Mouse (Mus musculus): ENCODE data around the gene Gm5155. TPM values are rescaled to one million over a fixed set of nuclear protein-coding genes. Genes with fewer than 3 reads are reported as not detected.
"Not testable (repeated sequence)": the region's sequence is repeated elsewhere in the genome, so short reads cannot be mapped to it uniquely, and the experiment has no call there.

Gene Gm5155
- polyA plus RNA-seq (2015; fragmentation: Nextera tagmentation; extraction: Ambion mirVana), result not detected in 2 replicates

DNA sequence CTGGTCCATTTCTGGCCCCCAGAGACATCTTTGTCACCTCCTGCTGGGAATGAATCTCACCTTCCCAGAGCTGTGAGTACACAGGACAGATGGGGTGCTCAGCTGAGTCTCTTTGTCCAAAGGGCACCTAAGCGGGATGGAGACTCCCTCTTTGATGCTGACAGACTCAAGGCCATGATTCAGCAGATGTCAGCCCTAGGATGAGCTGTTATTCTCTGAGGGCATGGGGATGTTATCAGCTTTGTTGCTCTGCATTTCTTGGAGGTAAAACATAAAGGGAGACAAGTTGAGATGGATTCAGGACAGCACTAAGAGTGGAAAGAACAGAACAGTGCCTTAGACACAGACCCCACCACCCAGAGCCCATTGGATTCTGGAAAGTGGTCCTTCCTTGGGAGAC lies at the start of gene Gm5155:
TSS of gene Gm5155 (plus strand) at position 301 of the 400 bp plus-strand sequence.
- H3K4me2 ChIP-seq, result no peak within 1 kb of the TSS
- H3K36me3 ChIP-seq (ENCODE audit: poor library complexity, severe bottlenecking), result no peaks in the 10 kb centered on the region
- H3K9ac ChIP-seq, result no peak within 1 kb of the TSS
- no peak within 1 kb of the TSS for H3K27ac ChIP-seq
- WGBS, result 69% methylated on average over 1 of the region's 1 CpGs
- no peak within 1 kb of the TSS for H3K4me3 ChIP-seq
- no peaks in the 10 kb centered on the region for H3K27me3 ChIP-seq
- peaks cover 48% of the 10 kb centered on the region for H3K9me3 ChIP-seq (replicated peaks)
- ATAC-seq, result no peak
- no peaks in the 10 kb centered on the region for H3K4me1 ChIP-seq

DNA sequence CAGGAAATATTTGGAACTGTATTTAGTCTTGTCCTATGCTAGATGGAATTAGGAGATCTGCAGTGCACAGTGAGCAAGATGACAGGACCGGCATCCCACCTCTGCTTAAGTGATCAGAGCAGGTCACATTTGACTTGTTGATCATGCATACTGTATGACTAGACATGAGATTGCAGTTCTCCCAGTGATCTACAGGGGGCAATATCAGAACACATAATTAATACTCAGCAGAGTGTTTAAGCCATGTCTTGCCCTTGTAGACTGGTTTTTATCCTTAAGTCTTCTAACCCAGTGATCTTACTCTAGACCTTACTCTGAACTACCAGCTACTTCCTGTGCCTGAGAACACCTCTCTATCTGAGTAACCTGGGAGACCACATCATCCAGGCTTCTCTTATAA lies 791 bp upstream of the Gm5155 start:
- H3K4me3 ChIP-seq, result no peak overlapping the region
- ATAC-seq, result no peak
- whole genome bisulfite sequencing, result 86% methylated on average over 1 of the region's 1 CpGs
- H3K27ac ChIP-seq, result no peak overlapping the region
- H3K4me1 ChIP-seq, result no peaks in the 10 kb centered on the region
- no peaks in the 10 kb centered on the region for H3K36me3 ChIP-seq (ENCODE audit: poor library complexity, severe bottlenecking)
- peaks cover 52% of the 10 kb centered on the region for H3K9me3 ChIP-seq (replicated peaks)
- H3K27me3 ChIP-seq, result no peaks in the 10 kb centered on the region
- H3K4me2 ChIP-seq, result no peak overlapping the region
- no peak overlapping the region for H3K9ac ChIP-seq

DNA sequence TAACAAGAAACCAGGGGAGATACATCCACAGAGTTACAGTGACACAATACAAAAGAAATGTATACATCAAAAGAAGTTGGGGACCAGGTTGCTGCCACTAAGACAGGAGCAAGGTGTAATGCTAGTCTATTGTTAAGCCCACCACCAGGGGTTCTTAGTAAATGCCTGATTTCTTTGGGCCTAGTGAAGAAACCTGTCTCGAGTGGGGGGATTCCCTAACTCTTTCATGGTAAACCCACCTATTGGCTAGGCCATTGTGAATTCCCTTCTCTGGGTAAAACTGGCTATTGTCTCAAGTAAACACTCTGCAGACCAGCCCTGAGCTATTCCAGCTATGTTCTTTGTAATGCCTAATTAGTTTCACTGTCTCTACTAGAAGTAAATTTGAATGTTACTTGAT lies 23.8 kb downstream of the Gm5155 start:
- ATAC-seq; H3K4me3 ChIP-seq; H3K4me2 ChIP-seq; H3K4me1 ChIP-seq; H3K36me3 ChIP-seq (ENCODE audit: poor library complexity, severe bottlenecking); H3K27me3 ChIP-seq; H3K9ac ChIP-seq; H3K27ac ChIP-seq: not testable (repeated sequence)
- H3K9me3 ChIP-seq (replicated peaks), result peaks cover 30% of the 10 kb centered on the region
- WGBS, result 58% methylated on average over 1 of the region's 1 CpGs

DNA sequence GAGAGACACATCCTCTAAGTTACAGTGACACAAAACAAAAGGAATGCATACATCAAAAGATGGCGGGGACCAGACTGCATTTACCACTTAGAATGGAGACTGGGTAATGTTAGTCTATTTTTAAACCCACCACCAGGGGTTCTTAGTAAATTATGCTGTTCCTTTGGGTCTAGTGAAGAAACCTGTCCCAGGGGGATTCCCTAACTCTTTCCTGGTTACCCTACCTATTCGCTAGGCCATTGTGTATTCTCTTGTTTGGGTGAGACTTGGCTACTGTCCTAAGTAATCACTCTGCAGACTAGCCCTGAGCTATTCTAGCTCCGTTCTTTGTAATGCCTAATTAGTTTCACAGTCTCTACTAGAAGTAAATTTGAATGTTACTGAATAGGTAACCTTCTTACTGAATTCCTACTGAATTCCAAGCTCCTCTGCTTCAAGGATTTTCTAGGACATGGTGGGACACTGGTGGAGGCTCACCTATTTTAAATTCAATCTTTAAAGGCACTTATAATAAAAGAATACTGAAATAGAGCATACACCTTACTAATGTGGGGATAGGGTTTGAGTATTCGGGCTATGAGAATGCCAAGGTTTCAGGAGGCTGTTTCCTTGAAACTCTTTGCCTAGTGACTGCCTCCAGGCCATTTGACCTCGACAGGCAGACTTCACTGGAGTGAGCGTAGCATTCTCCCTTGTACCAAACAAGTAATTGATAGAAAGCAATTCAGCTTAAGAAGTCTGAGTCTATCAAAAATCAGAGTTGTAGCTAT lies 31.8 kb downstream of the Gm5155 start:
- WGBS, result 79% methylated on average over 6 of the region's 6 CpGs
- H3K4me1 ChIP-seq, result no peaks in the 10 kb centered on the region
- H3K4me2 ChIP-seq, result no peak overlapping the region
- H3K9ac ChIP-seq, result no peak overlapping the region
- H3K9me3 ChIP-seq (replicated peaks), result peaks cover 57% of the 10 kb centered on the region
- no peak for ATAC-seq
- no peak overlapping the region for H3K4me3 ChIP-seq
- H3K36me3 ChIP-seq (ENCODE audit: poor library complexity, severe bottlenecking), result no peaks in the 10 kb centered on the region
- H3K27me3 ChIP-seq, result no peaks in the 10 kb centered on the region
- no peak overlapping the region for H3K27ac ChIP-seq

Other genes starting within 250 kb of the Gm5155 start
- not detected in 2 replicates for gene Ceacam5, start 158.5 kb upstream of the Gm5155 start, polyA plus RNA-seq (2015; fragmentation: Nextera tagmentation; extraction: Ambion mirVana)
- not detected in 2 replicates for gene Ceacam14, start 59.1 kb upstream of the Gm5155 start, polyA plus RNA-seq (2015; fragmentation: Nextera tagmentation; extraction: Ambion mirVana)
- gene Ceacam11, start 100.4 kb downstream of the Gm5155 start, polyA plus RNA-seq (2015; fragmentation: Nextera tagmentation; extraction: Ambion mirVana), result not detected in 2 replicates
- gene Ceacam13, start 138.1 kb downstream of the Gm5155 start, polyA plus RNA-seq (2015; fragmentation: Nextera tagmentation; extraction: Ambion mirVana), result not detected in 2 replicates
- gene Ceacam12, start 194.2 kb downstream of the Gm5155 start, polyA plus RNA-seq (2015; fragmentation: Nextera tagmentation; extraction: Ambion mirVana), result not detected in 2 replicates

Measured in forebrain, embryonic 13.5 days (tissue).